Mouse (Mus musculus): ENCODE results near the gene Kcp. TPM values are rescaled to one million over a fixed set of nuclear protein-coding genes. Genes with fewer than 3 reads are reported as not detected.

The Kcp gene
- polyA plus RNA-seq, 1 experiment from 2014 or later, result 12.9 TPM

- Histone ChIP-seq H3K36me3 (ENCODE audit: control insufficient read depth, insufficient read depth, low read length) (no peaks in the 10 kb centered on the region), H3K27ac (ENCODE audit: low read depth, low read length) (no peak overlapping the region), H3K4me3 (ENCODE audit: low read depth, low read length) (no peak overlapping the region), H3K9me3 (ENCODE audit: control insufficient read depth, low read length) (no peaks in the 10 kb centered on the region), H3K4me2 (replicated peaks; ENCODE audit: low read depth, low read length) (no peak overlapping the region), H3K4me1 (replicated peaks; ENCODE audit: control insufficient read depth, insufficient read depth, low read length) (no peaks in the 10 kb centered on the region), H3K9ac (ENCODE audit: low read depth, low read length) (no peak overlapping the region), H3K27me3 (ENCODE audit: control insufficient read depth, insufficient read depth, low read length) (no peaks in the 10 kb centered on the region)
- no peak for DNase-seq (ENCODE audit: low spot score)
- 60% methylated on average over 7 of the region's 7 CpGs for WGBS
- ATAC-seq (ENCODE audit: low FRiP score), result no peak
Measured at GRCm38 (mm10) chr6:29461502-29461901, 46.2 kb downstream of the Kcp start.

- Histone ChIP-seq H3K27ac (ENCODE audit: low read depth, low read length) (no peak overlapping the region), H3K9me3 (ENCODE audit: control insufficient read depth, low read length) (no peaks in the 10 kb centered on the region), H3K4me3 (ENCODE audit: low read depth, low read length) (no peak overlapping the region), H3K4me2 (replicated peaks; ENCODE audit: low read depth, low read length) (no peak overlapping the region), H3K4me1 (replicated peaks; ENCODE audit: control insufficient read depth, insufficient read depth, low read length) (no peaks in the 10 kb centered on the region), H3K9ac (ENCODE audit: low read depth, low read length) (no peak overlapping the region), H3K36me3 (ENCODE audit: control insufficient read depth, insufficient read depth, low read length) (no peaks in the 10 kb centered on the region), H3K27me3 (ENCODE audit: control insufficient read depth, insufficient read depth, low read length) (no peaks in the 10 kb centered on the region)
- DNase-seq (ENCODE audit: low spot score), result no peak
- 93% methylated on average over 6 of the region's 6 CpGs for WGBS
- ATAC-seq (ENCODE audit: low FRiP score), result no peak
Measured at GRCm38 (mm10) chr6:29450667-29451066, 57.1 kb downstream of the Kcp start.

- Histone ChIP-seq H3K9me3 (ENCODE audit: control insufficient read depth, low read length) (no peaks in the 10 kb centered on the region), H3K4me3 (ENCODE audit: low read depth, low read length) (no peak overlapping the region), H3K27ac (ENCODE audit: low read depth, low read length) (no peak overlapping the region), H3K36me3 (ENCODE audit: control insufficient read depth, insufficient read depth, low read length) (no peaks in the 10 kb centered on the region), H3K27me3 (ENCODE audit: control insufficient read depth, insufficient read depth, low read length) (no peaks in the 10 kb centered on the region), H3K4me2 (replicated peaks; ENCODE audit: low read depth, low read length) (no peak overlapping the region), H3K4me1 (replicated peaks; ENCODE audit: control insufficient read depth, insufficient read depth, low read length) (no peaks in the 10 kb centered on the region), H3K9ac (ENCODE audit: low read depth, low read length) (no peak overlapping the region)
- ATAC-seq (ENCODE audit: low FRiP score) (no peak), DNase-seq (ENCODE audit: low spot score) (no peak)
- WGBS, result 33% methylated on average over 4 of the region's 4 CpGs
Measured at GRCm38 (mm10) chr6:29449858-29450257, 57.9 kb downstream of the Kcp start.

- Histone ChIP-seq H3K4me3 (ENCODE audit: low read depth, low read length) (no peak overlapping the region), H3K36me3 (ENCODE audit: control insufficient read depth, insufficient read depth, low read length) (no peaks in the 10 kb centered on the region), H3K9ac (ENCODE audit: low read depth, low read length) (no peak overlapping the region), H3K27ac (ENCODE audit: low read depth, low read length) (no peak overlapping the region), H3K4me2 (replicated peaks; ENCODE audit: low read depth, low read length) (no peak overlapping the region), H3K9me3 (ENCODE audit: control insufficient read depth, low read length) (no peaks in the 10 kb centered on the region), H3K27me3 (ENCODE audit: control insufficient read depth, insufficient read depth, low read length) (no peaks in the 10 kb centered on the region), H3K4me1 (replicated peaks; ENCODE audit: control insufficient read depth, insufficient read depth, low read length) (no peaks in the 10 kb centered on the region)
- ATAC-seq (ENCODE audit: low FRiP score) (no peak), DNase-seq (ENCODE audit: low spot score) (no peak)
- 95% methylated on average over 7 of the region's 7 CpGs for WGBS
Measured at GRCm38 (mm10) chr6:29445354-29445753, 62.4 kb downstream of the Kcp start.

- ATAC-seq (ENCODE audit: low FRiP score), result no peak
- WGBS, result 71% methylated on average over 11 of the region's 11 CpGs
Measured at GRCm38 (mm10) chr6:29444773-29445172, 63.0 kb downstream of the Kcp start.

GRCm38 (mm10) chr6:29439789-29440188 is 68.0 kb downstream of the Kcp start:
- H3K9me3 ChIP-seq (ENCODE audit: control insufficient read depth, low read length), result no peaks in the 10 kb centered on the region
- H3K4me1 ChIP-seq (replicated peaks; ENCODE audit: control insufficient read depth, insufficient read depth, low read length), result peaks cover 12% of the 10 kb centered on the region
- H3K4me3 ChIP-seq (ENCODE audit: low read depth, low read length), result no peak overlapping the region
- 90% methylated on average over 6 of the region's 6 CpGs for WGBS
- no peak overlapping the region for H3K9ac ChIP-seq (ENCODE audit: low read depth, low read length)
- DNase-seq (ENCODE audit: low spot score) (no peak), ATAC-seq (ENCODE audit: low FRiP score) (no peak)
- peaks cover 2% of the 10 kb centered on the region; the same call in 1 of the 2 replicates for H3K27me3 ChIP-seq (ENCODE audit: control insufficient read depth, insufficient read depth, low read length)
- no peaks in the 10 kb centered on the region for H3K36me3 ChIP-seq (ENCODE audit: control insufficient read depth, insufficient read depth, low read length)
- no peak overlapping the region for H3K27ac ChIP-seq (ENCODE audit: low read depth, low read length)
- H3K4me2 ChIP-seq (replicated peaks; ENCODE audit: low read depth, low read length), result no peak overlapping the region

More at GRCm38 (mm10) chr6:29444773-29445172, 63.0 kb downstream of the Kcp start:
- Histone ChIP-seq H3K4me3 (ENCODE audit: low read depth, low read length) (no peak overlapping the region), H3K9me3 (ENCODE audit: control insufficient read depth, low read length) (no peaks in the 10 kb centered on the region), H3K9ac (ENCODE audit: low read depth, low read length) (no peak overlapping the region), H3K36me3 (ENCODE audit: control insufficient read depth, insufficient read depth, low read length) (no peaks in the 10 kb centered on the region), H3K4me2 (replicated peaks; ENCODE audit: low read depth, low read length) (no peak overlapping the region), H3K27ac (ENCODE audit: low read depth, low read length) (no peak overlapping the region), H3K4me1 (replicated peaks; ENCODE audit: control insufficient read depth, insufficient read depth, low read length) (no peaks in the 10 kb centered on the region), H3K27me3 (ENCODE audit: control insufficient read depth, insufficient read depth, low read length) (no peaks in the 10 kb centered on the region)
- DNase-seq (ENCODE audit: low spot score), result peak; percentile 65

- H3K9ac ChIP-seq (ENCODE audit: low read depth, low read length), result no peak overlapping the region
- H3K27ac ChIP-seq (ENCODE audit: low read depth, low read length), result no peak overlapping the region
- no peak overlapping the region for H3K4me3 ChIP-seq (ENCODE audit: low read depth, low read length)
- no peaks in the 10 kb centered on the region for H3K36me3 ChIP-seq (ENCODE audit: control insufficient read depth, insufficient read depth, low read length)
- H3K27me3 ChIP-seq (ENCODE audit: control insufficient read depth, insufficient read depth, low read length), result peaks cover 5% of the 10 kb centered on the region
- H3K9me3 ChIP-seq (ENCODE audit: control insufficient read depth, low read length), result no peaks in the 10 kb centered on the region
- WGBS, result 75% methylated on average over 4 of the region's 4 CpGs
- DNase-seq (ENCODE audit: low spot score) (no peak), ATAC-seq (ENCODE audit: low FRiP score) (no peak)
- no peak overlapping the region for H3K4me2 ChIP-seq (replicated peaks; ENCODE audit: low read depth, low read length)
- peaks cover 15% of the 10 kb centered on the region for H3K4me1 ChIP-seq (replicated peaks; ENCODE audit: control insufficient read depth, insufficient read depth, low read length)
Measured at GRCm38 (mm10) chr6:29439251-29439650, 68.5 kb downstream of the Kcp start.

- H3K4me3 ChIP-seq (ENCODE audit: low read depth, low read length), result no peak overlapping the region
- peak overlapping the region; percentile 53 for H3K27ac ChIP-seq (ENCODE audit: low read depth, low read length)
- ATAC-seq (ENCODE audit: low FRiP score) (peak; percentile 43; the same call in 1 of the 2 replicates), DNase-seq (ENCODE audit: low spot score) (peak; percentile 48)
- H3K36me3 ChIP-seq (ENCODE audit: control insufficient read depth, insufficient read depth, low read length), result no peaks in the 10 kb centered on the region
- peaks cover 30% of the 10 kb centered on the region for H3K27me3 ChIP-seq (ENCODE audit: control insufficient read depth, insufficient read depth, low read length)
- peaks cover 24% of the 10 kb centered on the region for H3K4me1 ChIP-seq (replicated peaks; ENCODE audit: control insufficient read depth, insufficient read depth, low read length)
- peak overlapping the region; percentile 20; the same call in 1 of the 2 replicates for H3K4me2 ChIP-seq (replicated peaks; ENCODE audit: low read depth, low read length)
- no peak overlapping the region; the same call in 1 of the 2 replicates for H3K9ac ChIP-seq (ENCODE audit: low read depth, low read length)
- no peaks in the 10 kb centered on the region for H3K9me3 ChIP-seq (ENCODE audit: control insufficient read depth, low read length)
- 4% methylated on average over 11 of the region's 11 CpGs for WGBS
Measured at GRCm38 (mm10) chr6:29436461-29436934, 71.3 kb downstream of the Kcp start.

- H3K9me3 ChIP-seq (ENCODE audit: control insufficient read depth, low read length), result no peaks in the 10 kb centered on the region
- ATAC-seq (ENCODE audit: low FRiP score) (peak; percentile 75), DNase-seq (ENCODE audit: low spot score) (peak; percentile 58)
- H3K36me3 ChIP-seq (ENCODE audit: control insufficient read depth, insufficient read depth, low read length), result no peaks in the 10 kb centered on the region
- peaks cover 24% of the 10 kb centered on the region for H3K4me1 ChIP-seq (replicated peaks; ENCODE audit: control insufficient read depth, insufficient read depth, low read length)
- peaks cover 30% of the 10 kb centered on the region for H3K27me3 ChIP-seq (ENCODE audit: control insufficient read depth, insufficient read depth, low read length)
- H3K4me3 ChIP-seq (ENCODE audit: low read depth, low read length), result no peak overlapping the region
- 11% methylated on average over 6 of the region's 6 CpGs for WGBS
- peak overlapping the region; percentile 17 for H3K9ac ChIP-seq (ENCODE audit: low read depth, low read length)
- peak overlapping the region; percentile 53 for H3K27ac ChIP-seq (ENCODE audit: low read depth, low read length)
- peak overlapping the region; percentile 20 for H3K4me2 ChIP-seq (replicated peaks; ENCODE audit: low read depth, low read length)
Measured at GRCm38 (mm10) chr6:29435940-29436451, 71.8 kb downstream of the Kcp start.
